Mouse (Mus musculus) liver, embryonic 13.5 days (tissue): ENCODE measurements around the gene Ulk3. TPM values are rescaled to one million over a fixed set of nuclear protein-coding genes. Genes with fewer than 3 reads are reported as not detected.

Experiments used
- ATAC-seq: fragments of 200-750 bp; cut with Nextera tagmentation; 2 replicates; pipeline ENCODE4 v1.8.0; 2017; ENCODE audit warnings: low read depth, mild to moderate bottlenecking, moderate number of reproducible peaks, moderate library complexity
- DNase-seq: peaks from one replicate; pipeline ENCODE4 v3.0.0; 2022
- H3K27ac ChIP-seq: fragments of 300-500 bp; sonication (generic); 2 replicates; pipeline ENCODE4 v1.5.1; 2015; ENCODE audit warnings: moderate library complexity, mild to moderate bottlenecking, inconsistent platforms
- H3K27me3 ChIP-seq: fragments of 300-500 bp; sonication (generic); 2 replicates; pipeline ENCODE4 v1.6.1; 2015; ENCODE audit warnings: mild to moderate bottlenecking, inconsistent platforms
- H3K36me3 ChIP-seq: fragments of 300-500 bp; sonication (generic); 2 replicates; pipeline ENCODE4 v1.6.1; 2015; ENCODE audit warnings: mild to moderate bottlenecking, inconsistent platforms
- H3K4me1 ChIP-seq: fragments of 300-500 bp; sonication (generic); replicated peaks from 2 replicates; pipeline ENCODE4 v1.6.1; 2015; ENCODE audit warnings: inconsistent platforms
- H3K4me2 ChIP-seq: fragments of 300-500 bp; sonication (generic); 2 replicates; pipeline ENCODE4 v1.6.1; 2015; ENCODE audit warnings: inconsistent platforms, mild to moderate bottlenecking, moderate library complexity
- H3K4me3 ChIP-seq: fragments of 300-500 bp; sonication (generic); replicated peaks from 2 replicates; pipeline ENCODE4 v1.5.1; 2015; ENCODE audit warnings: mild to moderate bottlenecking, inconsistent platforms
- H3K9ac ChIP-seq: fragments of 300-500 bp; sonication (generic); 2 replicates; pipeline ENCODE4 v1.6.1; 2015; ENCODE audit warnings: mild to moderate bottlenecking, inconsistent platforms
- H3K9me3 ChIP-seq: fragments of 300-500 bp; sonication (generic); replicated peaks from 2 replicates; pipeline ENCODE4 v1.6.1; 2016; ENCODE audit warnings: inconsistent platforms
- WGBS: fragments of 180-500 bp; shearing (Covaris S2); methylation state at CpG from one replicate; pipeline ENCODE4 v1.1.7; 2015; ENCODE audit not compliant: insufficient replicate concordance; 5-methylcytosine and 5-hydroxymethylcytosine counted together
- polyA plus RNA-seq: library from polyadenylated mRNA; unstranded; fragments of >200 nt; fragmentation: Nextera tagmentation; extraction: Ambion mirVana; gene quantifications from 2 replicates; pipeline ENCODE4 v1.2.1, GENCODE M21; 2015

The Ulk3 gene
- polyA plus RNA-seq, 1 experiment from 2014 or later = 3.7 TPM

- peaks cover 7% of the 10 kb centered on the region; the same call in 1 of the 2 replicates for H3K36me3 ChIP-seq
- ATAC-seq (no peak), DNase-seq (no peak)
- no peaks in the 10 kb centered on the region for H3K9me3 ChIP-seq
- 68% methylated on average over 3 of the region's 3 CpGs for WGBS
- no peak overlapping the region for H3K4me3 ChIP-seq
- H3K4me1 ChIP-seq = peaks cover 19% of the 10 kb centered on the region
- no peak overlapping the region for H3K9ac ChIP-seq
- no peaks in the 10 kb centered on the region for H3K27me3 ChIP-seq
- no peak overlapping the region for H3K27ac ChIP-seq
- H3K4me2 ChIP-seq = no peak overlapping the region
These were observed 34.5 kb upstream of the Ulk3 start for GRCm38 (mm10) chr9:57554753-57555152.

- Histone ChIP-seq H3K9me3 (no peaks in the 10 kb centered on the region), H3K4me2 (no peak overlapping the region), H3K27ac (no peak overlapping the region), H3K4me1 (peaks cover 20% of the 10 kb centered on the region), H3K9ac (no peak overlapping the region), H3K36me3 (no peaks in the 10 kb centered on the region), H3K4me3 (no peak overlapping the region), H3K27me3 (no peaks in the 10 kb centered on the region)
- ATAC-seq (no peak), DNase-seq (no peak)
- 57% methylated on average over 3 of the region's 3 CpGs for WGBS
These were observed 32.0 kb upstream of the Ulk3 start for GRCm38 (mm10) chr9:57557215-57557614.

- Histone ChIP-seq H3K27me3 (no peaks in the 10 kb centered on the region), H3K4me2 (no peak overlapping the region), H3K4me1 (peaks cover 31% of the 10 kb centered on the region), H3K9ac (no peak overlapping the region), H3K27ac (no peak overlapping the region), H3K36me3 (no peaks in the 10 kb centered on the region), H3K9me3 (no peaks in the 10 kb centered on the region), H3K4me3 (no peak overlapping the region)
- 59% methylated on average over 4 of the region's 4 CpGs for WGBS
- no peak for ATAC-seq
- DNase-seq = no peak
These were observed 30.6 kb upstream of the Ulk3 start for GRCm38 (mm10) chr9:57558625-57559024.

GRCm38 (mm10) chr9:57559568-57559967, 29.7 kb upstream of the Ulk3 start:
- no peak for DNase-seq
- peaks cover 36% of the 10 kb centered on the region for H3K4me1 ChIP-seq
- WGBS = 44% methylated on average over 2 of the region's 2 CpGs
- H3K9ac ChIP-seq = no peak overlapping the region
- no peaks in the 10 kb centered on the region for H3K27me3 ChIP-seq
- H3K27ac ChIP-seq = no peak overlapping the region
- no peak overlapping the region for H3K4me3 ChIP-seq
- no peak for ATAC-seq
- no peak overlapping the region for H3K4me2 ChIP-seq
- no peaks in the 10 kb centered on the region for H3K9me3 ChIP-seq
- H3K36me3 ChIP-seq = no peaks in the 10 kb centered on the region

- peak overlapping the region; percentile 73 for H3K4me3 ChIP-seq
- 21% methylated on average over 7 of the region's 7 CpGs for WGBS
- H3K9me3 ChIP-seq = no peaks in the 10 kb centered on the region
- H3K27ac ChIP-seq = no peak overlapping the region
- H3K4me2 ChIP-seq = peak overlapping the region; percentile 81
- peaks cover 36% of the 10 kb centered on the region for H3K4me1 ChIP-seq
- peak overlapping the region; percentile 75 for H3K9ac ChIP-seq
- H3K27me3 ChIP-seq = no peaks in the 10 kb centered on the region
- H3K36me3 ChIP-seq = no peaks in the 10 kb centered on the region
- DNase-seq (no peak), ATAC-seq (no peak)
These were observed 29.0 kb upstream of the Ulk3 start for GRCm38 (mm10) chr9:57560263-57560662.

GRCm38 (mm10) chr9:57560861-57561710, 28.2 kb upstream of the Ulk3 start, which contains the start of gene Scamp2:
Gene Scamp2 (plus strand): TSS chr9:57560943.
- no peaks in the 10 kb centered on the region for H3K9me3 ChIP-seq
- WGBS = under 1% methylated on average over 37 of the region's 37 CpGs
- H3K27ac ChIP-seq = peak within 1 kb of the TSS; percentile 62; the same call in 1 of the 2 replicates
- H3K4me2 ChIP-seq = peak within 1 kb of the TSS; percentile 81
- no peaks in the 10 kb centered on the region for H3K36me3 ChIP-seq
- H3K4me1 ChIP-seq = peaks cover 41% of the 10 kb centered on the region
- no peaks in the 10 kb centered on the region for H3K27me3 ChIP-seq
- peak within 1 kb of the TSS; percentile 73 for H3K4me3 ChIP-seq
- ATAC-seq (peak; percentile 99), DNase-seq (peak; percentile 90)
- H3K9ac ChIP-seq = peak within 1 kb of the TSS; percentile 75

GRCm38 (mm10) chr9:57561711-57562099, 27.5 kb upstream of the Ulk3 start:
- H3K4me2 ChIP-seq = peak overlapping the region; percentile 81
- 63% methylated on average over 13 of the region's 13 CpGs for WGBS
- H3K9me3 ChIP-seq = no peaks in the 10 kb centered on the region
- no peaks in the 10 kb centered on the region for H3K27me3 ChIP-seq
- DNase-seq (no peak), ATAC-seq (no peak)
- H3K9ac ChIP-seq = peak overlapping the region; percentile 75
- H3K4me1 ChIP-seq = peaks cover 41% of the 10 kb centered on the region
- H3K27ac ChIP-seq = peak overlapping the region; percentile 58; the same call in 1 of the 2 replicates
- H3K4me3 ChIP-seq = peak overlapping the region; percentile 73
- H3K36me3 ChIP-seq = peaks cover under 1% of the 10 kb centered on the region; the same call in 1 of the 2 replicates

GRCm38 (mm10) chr9:57562896-57563372, 26.3 kb upstream of the Ulk3 start:
- no peak for DNase-seq
- Histone ChIP-seq H3K27ac (peak overlapping the region; percentile 58), H3K4me1 (peaks cover 46% of the 10 kb centered on the region), H3K9ac (no peak overlapping the region), H3K9me3 (no peaks in the 10 kb centered on the region), H3K4me3 (no peak overlapping the region), H3K4me2 (peak overlapping the region; percentile 81), H3K27me3 (no peaks in the 10 kb centered on the region), H3K36me3 (peaks cover 4% of the 10 kb centered on the region)
- WGBS = 33% methylated on average over 4 of the region's 4 CpGs
- no peak for ATAC-seq

GRCm38 (mm10) chr9:57564609-57565008, 24.6 kb upstream of the Ulk3 start:
- no peak overlapping the region for H3K4me3 ChIP-seq
- H3K27ac ChIP-seq = no peak overlapping the region
- no peak for DNase-seq
- H3K9ac ChIP-seq = no peak overlapping the region
- no peak for ATAC-seq
- WGBS = 78% methylated on average over 6 of the region's 6 CpGs
- H3K4me2 ChIP-seq = no peak overlapping the region
- no peaks in the 10 kb centered on the region for H3K27me3 ChIP-seq
- H3K36me3 ChIP-seq = peaks cover 20% of the 10 kb centered on the region
- peaks cover 46% of the 10 kb centered on the region for H3K4me1 ChIP-seq
- H3K9me3 ChIP-seq = no peaks in the 10 kb centered on the region

GRCm38 (mm10) chr9:57565741-57566221, 23.5 kb upstream of the Ulk3 start:
- H3K9me3 ChIP-seq = no peaks in the 10 kb centered on the region
- ATAC-seq (no peak), DNase-seq (no peak)
- no peak overlapping the region for H3K9ac ChIP-seq
- H3K36me3 ChIP-seq = peaks cover 30% of the 10 kb centered on the region
- H3K27ac ChIP-seq = no peak overlapping the region
- H3K4me2 ChIP-seq = no peak overlapping the region
- H3K27me3 ChIP-seq = no peaks in the 10 kb centered on the region
- H3K4me1 ChIP-seq = peaks cover 40% of the 10 kb centered on the region
- WGBS = 54% methylated on average over 10 of the region's 10 CpGs
- H3K4me3 ChIP-seq = no peak overlapping the region

GRCm38 (mm10) chr9:57566846-57567245, 22.4 kb upstream of the Ulk3 start:
- Histone ChIP-seq H3K27ac (no peak overlapping the region), H3K4me2 (no peak overlapping the region), H3K9me3 (no peaks in the 10 kb centered on the region), H3K4me3 (no peak overlapping the region), H3K36me3 (peaks cover 34% of the 10 kb centered on the region), H3K4me1 (peaks cover 32% of the 10 kb centered on the region), H3K9ac (no peak overlapping the region), H3K27me3 (no peaks in the 10 kb centered on the region)
- 51% methylated on average over 8 of the region's 8 CpGs for WGBS
- DNase-seq = no peak
- no peak for ATAC-seq
